Mouse (Mus musculus) E14TG2a.4 (cell line): ENCODE results near the gene Sema3f.

ENCODE experiments used
- CTCF ChIP-seq: conservative IDR thresholded peaks from 2 replicates; pipeline ENCODE4 v1.5.1; 2014; ENCODE audit warnings: low read length
- NANOG ChIP-seq: IDR thresholded peaks from 2 replicates; pipeline ENCODE4 v1.6.1; 2014; ENCODE audit warnings: borderline replicate concordance, low read length, mixed read lengths
- POU5F1 ChIP-seq: IDR thresholded peaks from 2 replicates; pipeline ENCODE4 v1.6.1; 2014; ENCODE audit warnings: low read length, borderline replicate concordance

GRCm38 (mm10) chr9:107723794-107724531, 13.7 kb upstream of the Sema3f start:
- no peak for TF ChIP-seq CTCF
- no peak for TF ChIP-seq POU5F1
- no peak for TF ChIP-seq NANOG
